ENCODE assay signal across 20 mouse cellular contexts in genomic region chr11:8669138-8669537, GRCm38 (mm10).
"Had no signal": no experiment of that assay in that cellular context is flagged by ENCODE, and none has a peak within 500 bp of the region (broad histone marks: within the 10 kb centered on the region; RNA-seq: fewer than 3 reads in every experiment).

No protein-coding gene starts in this region.

- H3K4me2 ChIP-seq: lung, embryonic 15.5 days; midbrain, embryonic 11.5 days; neural tube, embryonic 13.5 days; neural tube, embryonic 15.5 days; stomach, embryonic 15.5 days had no signal

- DNase-seq: liver, postnatal 0 days; lung, adult 2 months; lung, postnatal 10 days; midbrain, embryonic 14.5 days; retina, postnatal 1 day; right cerebral cortex, adult 18-20 months; right cerebral cortex, postnatal 25 days; thymus, adult 2 months; thymus, postnatal 25 days; thymus, postnatal 4 days had no signal

- H3K36me3 ChIP-seq: lung, embryonic 15.5 days; neural tube, embryonic 13.5 days; neural tube, embryonic 15.5 days; stomach, embryonic 15.5 days had no signal

- ATAC-seq: liver, postnatal 0 days; midbrain, embryonic 16.5 days had no signal

- H3K9ac ChIP-seq: liver, postnatal 0 days; lung, embryonic 15.5 days; neural tube, embryonic 13.5 days; neural tube, embryonic 15.5 days; stomach, embryonic 15.5 days had no signal

- H3K4me3 ChIP-seq: lung, embryonic 15.5 days; megakaryocyte, embryonic 14.5 days; myocyte; neural tube, embryonic 13.5 days; neural tube, embryonic 15.5 days; stomach, embryonic 15.5 days had no signal

- H3K27ac ChIP-seq: lung, embryonic 15.5 days; macrophage; neural tube, embryonic 13.5 days; neural tube, embryonic 15.5 days; stomach, embryonic 15.5 days; stomach, postnatal 0 days had no signal

- H3K27me3 ChIP-seq: lung, embryonic 15.5 days; stomach, embryonic 15.5 days had no signal

- H3K9me3 ChIP-seq: lung, embryonic 15.5 days; neural tube, embryonic 13.5 days; neural tube, embryonic 15.5 days; stomach, embryonic 15.5 days had no signal
